Mouse (Mus musculus) brain, embryonic 14.5 days (tissue): ENCODE data around the gene Mras.

Source experiments
- CTCF ChIP-seq: fragments of 200-500 bp; IDR thresholded peaks from 2 replicates; pipeline ENCODE4 v1.5.1; 2012; ENCODE audit warnings: inconsistent platforms, mild to moderate bottlenecking, moderate library complexity, borderline replicate concordance; ENCODE audit not compliant: insufficient read depth, insufficient read length; ENCODE audit errors: extremely low read depth
- POLR2A ChIP-seq: fragments of 200-500 bp; IDR thresholded peaks from 2 replicates; pipeline ENCODE4 v1.6.1; 2012; ENCODE audit warnings: mild to moderate bottlenecking, inconsistent platforms, borderline replicate concordance; ENCODE audit not compliant: poor library complexity, insufficient read depth, insufficient read length, severe bottlenecking; ENCODE audit errors: extremely low read depth

- TF ChIP-seq POLR2A: no peak
- no peak for TF ChIP-seq CTCF
These were observed 46.0 kb upstream of the Mras start for GRCm38 (mm10) chr9:99483191-99483590.
